Mouse (Mus musculus) midbrain, embryonic 13.5 days (tissue): Measurements from ENCODE around the gene Arhgef6. TPM values are rescaled to one million over a fixed set of nuclear protein-coding genes. Genes with fewer than 3 reads are reported as not detected.

Experiments
- polyA plus RNA-seq: library from polyadenylated mRNA; unstranded; fragments of >200 nt; fragmentation: Nextera tagmentation; extraction: Ambion mirVana; gene quantifications from 2 replicates; pipeline ENCODE4 v1.2.1, GENCODE M21; 2015

The Arhgef6 gene
- polyA plus RNA-seq, 1 experiment from 2014 or later, result 5.7 TPM

Other genes starting within 250 kb of the Arhgef6 start
- not detected in 2 replicates for gene Cd40lg, start 126.6 kb downstream of the Arhgef6 start, polyA plus RNA-seq
- gene Rbmx, start 54.3 kb upstream of the Arhgef6 start, polyA plus RNA-seq, result 254 and 268 TPM in 2 replicates
- not detected in 2 replicates for gene Gm364, start 70.4 kb upstream of the Arhgef6 start, polyA plus RNA-seq
- gene Gpr101, start 165.0 kb upstream of the Arhgef6 start, polyA plus RNA-seq, result 0.09 and 0.10 TPM in 2 replicates